Mouse (Mus musculus) layer of hippocampus, adult 8-10 months (tissue): ENCODE results near the gene Sorcs1. TPM values are rescaled to one million over a fixed set of nuclear protein-coding genes. Genes with fewer than 3 reads are reported as not detected.

Source experiments
- DNase-seq, 2 experiments: peaks; one replicate each; pipeline ENCODE4 v3.0.0; 2022; ENCODE audit warnings: low spot score in 2 of 2
- total RNA-seq, 4 experiments: library from RNA; stranded (reverse); gene quantifications; 2 replicates each; pipeline ENCODE4 v1.2.4; 2022

Gene Sorcs1
- total RNA-seq, 4 experiments from 2014 or later: 10.1 to 13.3 (median 11.3) TPM

GRCm38 (mm10) chr19:50258718-50259413 is 419.6 kb downstream of the Sorcs1 start:
- DNase-seq: peak; percentile 13 to 56

GRCm38 (mm10) chr19:50220476-50220875 is 458.0 kb downstream of the Sorcs1 start:
- no peak for DNase-seq

GRCm38 (mm10) chr19:50214466-50215228 is 463.8 kb downstream of the Sorcs1 start:
- peak; percentile 9 to 12 for DNase-seq

- DNase-seq: no peak
These were observed 468.0 kb downstream of the Sorcs1 start for GRCm38 (mm10) chr19:50210456-50210855.

- DNase-seq: no peak
These were observed 474.1 kb downstream of the Sorcs1 start for GRCm38 (mm10) chr19:50204341-50204740.

- DNase-seq: no peak
These were observed 481.9 kb downstream of the Sorcs1 start for GRCm38 (mm10) chr19:50196592-50196991.

GRCm38 (mm10) chr19:50185769-50186715 is 492.4 kb downstream of the Sorcs1 start:
- no peak for DNase-seq

- DNase-seq: peak; percentile 19 to 79
These were observed 493.4 kb downstream of the Sorcs1 start for GRCm38 (mm10) chr19:50184901-50185623.

- no peak for DNase-seq
These were observed 499.6 kb downstream of the Sorcs1 start for GRCm38 (mm10) chr19:50178851-50179250.

- no peak for DNase-seq
These were observed 500.3 kb downstream of the Sorcs1 start for GRCm38 (mm10) chr19:50178151-50178550.

- peak in 1 of 2 experiments; percentile 19 for DNase-seq
These were observed 506.6 kb downstream of the Sorcs1 start for GRCm38 (mm10) chr19:50171849-50172248.

- no peak for DNase-seq
These were observed 527.3 kb downstream of the Sorcs1 start for GRCm38 (mm10) chr19:50151111-50151510.

GRCm38 (mm10) chr19:50145919-50146318 is 532.5 kb downstream of the Sorcs1 start:
- DNase-seq: peak in 1 of 2 experiments; percentile 4

- peak; percentile 10 to 25 for DNase-seq
These were observed 536.6 kb downstream of the Sorcs1 start for GRCm38 (mm10) chr19:50141853-50142252.

GRCm38 (mm10) chr19:50134656-50135055 is 543.8 kb downstream of the Sorcs1 start:
- DNase-seq: no peak

- DNase-seq: no peak
These were observed 572.4 kb downstream of the Sorcs1 start for GRCm38 (mm10) chr19:50105842-50106585.
